Comparison of ENCODE assay signal across 35 mouse cellular contexts in genomic region chr15:57465996-57466395, GRCm38 (mm10). TPM values are rescaled to one million over a fixed set of nuclear protein-coding genes. Genes with fewer than 3 reads are reported as not detected.
"Had no signal": no experiment of that assay in that cellular context is flagged by ENCODE, and none has a peak within 500 bp of the region (broad histone marks: within the 10 kb centered on the region; RNA-seq: fewer than 3 reads in every experiment).

No protein-coding gene starts in this region.

- H3K4me2 ChIP-seq: heart, embryonic 12.5 days; hindbrain, embryonic 12.5 days; hindbrain, embryonic 14.5 days; intestine, embryonic 15.5 days; kidney, embryonic 15.5 days; limb, embryonic 12.5 days; liver, embryonic 13.5 days; liver, embryonic 15.5 days had no signal

- H3K36me3 ChIP-seq: heart, embryonic 10.5 days; heart, embryonic 12.5 days; hindbrain, embryonic 10.5 days; hindbrain, embryonic 12.5 days; intestine, embryonic 15.5 days; kidney, embryonic 15.5 days; limb, embryonic 10.5 days; limb, embryonic 12.5 days; liver, embryonic 13.5 days; liver, embryonic 15.5 days had no signal

- H3K4me1 ChIP-seq: heart, embryonic 10.5 days; hindbrain, embryonic 10.5 days; hindbrain, embryonic 12.5 days; intestine, embryonic 15.5 days; limb, embryonic 10.5 days; liver, embryonic 13.5 days; liver, embryonic 15.5 days had no signal

- DNase-seq: gastrocnemius, adult 2 months; gastrocnemius, postnatal 10 days; gastrocnemius, postnatal 25 days; heart, adult 18-20 months; heart, postnatal 10 days; heart, postnatal 4 days; kidney, postnatal 4 days; liver; liver, embryonic 13.5 days had no signal

- H3K4me3 ChIP-seq: gastrocnemius, adult 2 months; heart, embryonic 10.5 days; heart, embryonic 12.5 days; hindbrain, embryonic 10.5 days; hindbrain, embryonic 12.5 days; intestine, embryonic 15.5 days; kidney, embryonic 15.5 days; layer of hippocampus, adult 2 months; left cerebral cortex, adult 2 months; limb, embryonic 10.5 days; limb, embryonic 12.5 days; liver, embryonic 13.5 days; liver, embryonic 15.5 days had no signal

- ATAC-seq: hindbrain, embryonic 16.5 days; inflammation-experienced regulatory T-cells, adult 6 months; intestine, embryonic 15.5 days; intestine, postnatal 0 days had no signal

- H3K27ac ChIP-seq: gastrocnemius, adult 2 months; heart, embryonic 10.5 days; hindbrain, embryonic 10.5 days; hindbrain, embryonic 12.5 days; hindbrain, embryonic 14.5 days; intestine, embryonic 15.5 days; kidney, embryonic 15.5 days; layer of hippocampus, adult 2 months; left cerebral cortex, adult 2 months; limb, embryonic 10.5 days; limb, embryonic 12.5 days; liver, embryonic 13.5 days; liver, embryonic 15.5 days had no signal

- H3K9ac ChIP-seq: heart, embryonic 12.5 days; hindbrain, embryonic 12.5 days; hindbrain, embryonic 14.5 days; intestine, embryonic 15.5 days; kidney, embryonic 15.5 days; limb, embryonic 12.5 days; liver, embryonic 13.5 days; liver, embryonic 15.5 days had no signal

- H3K27me3 ChIP-seq: heart, embryonic 12.5 days; hindbrain, embryonic 12.5 days; intestine, embryonic 15.5 days; kidney, embryonic 15.5 days; limb, embryonic 12.5 days; liver, embryonic 13.5 days; liver, embryonic 15.5 days had no signal

- H3K9me3 ChIP-seq: heart, embryonic 10.5 days; heart, embryonic 12.5 days; hindbrain, embryonic 10.5 days; hindbrain, embryonic 12.5 days; intestine, embryonic 15.5 days; kidney, embryonic 15.5 days; limb, embryonic 10.5 days; limb, embryonic 12.5 days; liver, embryonic 13.5 days; liver, embryonic 15.5 days had no signal

RNA-seq across cellular contexts. Expression of gene Slc22a22, which starts 11.4 kb away (rescaled TPM):
- total RNA-seq: gastrocnemius, adult 2 months; gastrocnemius, postnatal 10 days; gastrocnemius, postnatal 25 days; gastrocnemius, postnatal 4 days; granulocyte monocyte progenitor cell, adult 5-6 weeks; heart, adult 18-20 months; heart, adult 8-10 months; heart, postnatal 10 days; heart, postnatal 25 days; heart, postnatal 4 days; layer of hippocampus, adult 2 months; layer of hippocampus, postnatal 10 days; layer of hippocampus, postnatal 25 days; left cerebral cortex, adult 2 months; left cerebral cortex, postnatal 14 days; left cerebral cortex, postnatal 36 days had no signal
- polyA plus RNA-seq: frontal cortex, adult 2 months; heart, embryonic 10.5 days; heart, embryonic 12.5 days; heart, embryonic 14.5 days; heart, embryonic 16.5 days; hindbrain, embryonic 10.5 days; hindbrain, embryonic 12.5 days; hindbrain, embryonic 14.5 days; inflammation-experienced regulatory T-cells, adult 6 months; intestine, embryonic 15.5 days; intestine, postnatal 0 days; limb, embryonic 10.5 days; limb, embryonic 12.5 days; liver, embryonic 13.5 days; liver, embryonic 15.5 days had no signal
